Mouse (Mus musculus) stomach, postnatal 0 days (tissue): Measurements from ENCODE around the gene Chfr. TPM values are rescaled to one million over a fixed set of nuclear protein-coding genes. Genes with fewer than 3 reads are reported as not detected.
A peak's percentile ranks its signal among the peaks of the same experiment; 100 is the strongest.

Experiments used
- ATAC-seq: fragments of 200-750 bp; cut with Nextera tagmentation; 2 replicates; pipeline ENCODE4 v1.8.0; 2017; ENCODE audit not compliant: low FRiP score, low TSS enrichment
- DNase-seq: peaks from one replicate; pipeline ENCODE4 v3.0.0-alpha.2; 2016; ENCODE audit warnings: low spot score
- H3K27ac ChIP-seq: fragments of 300-500 bp; sonication (generic); replicated peaks from 2 replicates; pipeline ENCODE4 v1.5.1; 2014; ENCODE audit warnings: mild to moderate bottlenecking, control low read depth
- H3K27me3 ChIP-seq: fragments of 300-500 bp; sonication (generic); 2 replicates; pipeline ENCODE4 v1.6.1; 2014; ENCODE audit warnings: low read length; ENCODE audit not compliant: control insufficient read depth, insufficient read depth
- H3K36me3 ChIP-seq: fragments of 300-500 bp; sonication (generic); 2 replicates; pipeline ENCODE4 v1.6.1; 2014; ENCODE audit warnings: low read length, mixed read lengths; ENCODE audit not compliant: control insufficient read depth, insufficient read depth
- H3K4me1 ChIP-seq: fragments of 300-500 bp; sonication (generic); replicated peaks from 2 replicates; pipeline ENCODE4 v1.6.1; 2014; ENCODE audit warnings: antibody characterized with exemption; ENCODE audit not compliant: control insufficient read depth, insufficient read depth
- H3K4me2 ChIP-seq: fragments of 300-500 bp; sonication (generic); replicated peaks from 2 replicates; pipeline ENCODE4 v1.6.1; 2014; ENCODE audit warnings: low read depth, mild to moderate bottlenecking, control low read depth, moderate library complexity
- H3K4me3 ChIP-seq: fragments of 300-500 bp; sonication (generic); 2 replicates; pipeline ENCODE4 v1.5.1; 2014; ENCODE audit warnings: low read depth, low read length, control low read depth
- H3K9ac ChIP-seq: fragments of 300-500 bp; sonication (generic); 2 replicates; pipeline ENCODE4 v1.6.1; 2014; ENCODE audit warnings: mild to moderate bottlenecking, low read length, control low read depth, mixed read lengths
- H3K9me3 ChIP-seq: fragments of 300-500 bp; sonication (generic); 2 replicates; pipeline ENCODE4 v1.6.1; 2016; ENCODE audit warnings: low read length; ENCODE audit not compliant: control insufficient read depth
- CTCF ChIP-seq: IDR thresholded peaks from 2 replicates; pipeline ENCODE4 v1.5.1; 2016; ENCODE audit warnings: antibody characterized with exemption, low read depth, mild to moderate bottlenecking, moderate library complexity
- EP300 ChIP-seq: optimal IDR thresholded peaks from 2 replicates; pipeline ENCODE3; 2016; ENCODE audit warnings: antibody characterized with exemption
- WGBS: fragments of 180-500 bp; shearing (Covaris S2); extraction: QIAGEN DNeasy Blood & Tissue Kit; methylation state at CpG from one replicate; pipeline ENCODE4 v1.1.7; 2014; 5-methylcytosine and 5-hydroxymethylcytosine counted together
- polyA plus RNA-seq: library from polyadenylated mRNA; unstranded; fragments of >200 nt; fragmentation: Nextera tagmentation; extraction: Ambion mirVana; gene quantifications from 2 replicates; pipeline ENCODE4 v1.2.1, GENCODE M21; 2015

Gene Chfr
- polyA plus RNA-seq, 1 experiment from 2014 or later: 25.2 TPM

DNA sequence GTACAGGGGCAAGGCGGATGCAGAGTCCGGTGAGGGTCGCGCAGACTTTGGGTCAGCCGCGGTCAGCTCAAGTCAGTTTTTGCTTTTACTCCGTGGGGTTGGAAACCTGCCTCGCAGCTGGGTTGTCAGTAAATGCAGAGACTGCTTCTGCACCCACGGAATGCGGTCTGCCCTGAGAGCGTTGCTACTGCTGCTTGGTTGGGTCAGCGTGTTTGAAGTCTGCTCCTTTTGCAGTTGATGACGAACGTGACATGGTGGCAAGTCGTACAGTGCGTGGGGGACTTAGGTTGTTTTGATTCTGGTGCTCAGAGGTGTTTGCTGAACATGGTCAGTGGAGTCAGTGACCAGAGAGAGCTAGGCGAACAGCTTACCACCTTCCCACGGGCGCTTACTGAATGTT, 41.4 kb downstream of the Chfr start:
- Histone ChIP-seq H3K9me3 (no peaks in the 10 kb centered on the region), H3K27ac (peak overlapping the region; percentile 83), H3K27me3 (no peaks in the 10 kb centered on the region), H3K36me3 (no peaks in the 10 kb centered on the region), H3K4me1 (0 out of 2 replicates have a peak, but pooled peaks cover 4% of the 10 kb centered on the region), H3K4me3 (peak overlapping the region; percentile 96), H3K4me2 (peak overlapping the region; percentile 72), H3K9ac (peak overlapping the region; percentile 89)
- WGBS: 1% methylated on average over 19 of the region's 19 CpGs
- no peak for DNase-seq
- ATAC-seq: peak; percentile 24
- TF ChIP-seq EP300 (no peak), CTCF (no peak)

GRCm38 (mm10) chr5:110178628-110179027, 43.0 kb downstream of the Chfr start:
- no peaks in the 10 kb centered on the region for H3K36me3 ChIP-seq
- H3K27me3 ChIP-seq: no peaks in the 10 kb centered on the region
- H3K9ac ChIP-seq: no peak overlapping the region
- 0 out of 2 replicates have a peak, but pooled peaks cover 4% of the 10 kb centered on the region for H3K4me1 ChIP-seq
- ATAC-seq: no peak
- no peak overlapping the region for H3K4me2 ChIP-seq
- DNase-seq: no peak
- H3K27ac ChIP-seq: no peak overlapping the region
- no peak overlapping the region for H3K4me3 ChIP-seq
- no peaks in the 10 kb centered on the region for H3K9me3 ChIP-seq
- WGBS: 89% methylated on average over 2 of the region's 2 CpGs
- TF ChIP-seq CTCF (no peak), EP300 (no peak)

DNA sequence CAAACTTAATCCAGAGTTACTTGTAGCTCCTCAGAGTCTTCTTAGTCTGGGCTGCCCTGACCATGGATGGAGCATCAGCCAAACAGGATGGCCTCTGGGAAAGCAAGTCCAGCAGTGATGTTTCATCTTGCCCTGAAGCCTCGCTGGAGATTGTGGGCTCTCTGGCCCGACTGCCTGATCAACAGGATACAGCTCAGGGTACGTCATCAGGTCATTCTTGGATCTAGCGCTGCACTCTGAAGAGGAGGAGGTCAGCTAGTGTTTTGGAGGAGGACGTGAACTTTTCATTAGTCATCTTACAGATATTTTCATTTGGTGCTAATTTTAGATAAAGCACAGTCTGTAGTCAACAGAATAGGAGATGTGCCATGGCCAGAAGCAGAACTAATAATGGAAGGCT, 46.1 kb downstream of the Chfr start:
- no peak overlapping the region for H3K4me3 ChIP-seq
- no peak overlapping the region for H3K9ac ChIP-seq
- H3K9me3 ChIP-seq: no peaks in the 10 kb centered on the region
- H3K4me1 ChIP-seq: 0 out of 2 replicates have a peak, but pooled peaks cover 4% of the 10 kb centered on the region
- no peak overlapping the region for H3K27ac ChIP-seq
- ATAC-seq (no peak), DNase-seq (no peak)
- no peak overlapping the region for H3K4me2 ChIP-seq
- H3K27me3 ChIP-seq: no peaks in the 10 kb centered on the region
- peaks cover 16% of the 10 kb centered on the region for H3K36me3 ChIP-seq
- TF ChIP-seq EP300 (no peak), CTCF (no peak)
- 79% methylated on average over 5 of the region's 5 CpGs for WGBS

GRCm38 (mm10) chr5:110203164-110203895, 67.7 kb downstream of the Chfr start:
- TF ChIP-seq EP300: no peak
- peak; percentile 61 for TF ChIP-seq CTCF
- DNase-seq (no peak), ATAC-seq (no peak)
- Histone ChIP-seq H3K36me3 (peaks cover 33% of the 10 kb centered on the region), H3K4me3 (no peak overlapping the region), H3K27me3 (no peaks in the 10 kb centered on the region), H3K4me2 (no peak overlapping the region), H3K9me3 (no peaks in the 10 kb centered on the region), H3K9ac (no peak overlapping the region), H3K27ac (no peak overlapping the region), H3K4me1 (no peaks in the 10 kb centered on the region)
- WGBS: 85% methylated on average over 10 of the region's 10 CpGs

- H3K36me3 ChIP-seq: peaks cover 43% of the 10 kb centered on the region
- 85% methylated on average over 6 of the region's 6 CpGs for WGBS
Observed at GRCm38 (mm10) chr5:110204777-110205176, 69.1 kb downstream of the Chfr start.

DNA sequence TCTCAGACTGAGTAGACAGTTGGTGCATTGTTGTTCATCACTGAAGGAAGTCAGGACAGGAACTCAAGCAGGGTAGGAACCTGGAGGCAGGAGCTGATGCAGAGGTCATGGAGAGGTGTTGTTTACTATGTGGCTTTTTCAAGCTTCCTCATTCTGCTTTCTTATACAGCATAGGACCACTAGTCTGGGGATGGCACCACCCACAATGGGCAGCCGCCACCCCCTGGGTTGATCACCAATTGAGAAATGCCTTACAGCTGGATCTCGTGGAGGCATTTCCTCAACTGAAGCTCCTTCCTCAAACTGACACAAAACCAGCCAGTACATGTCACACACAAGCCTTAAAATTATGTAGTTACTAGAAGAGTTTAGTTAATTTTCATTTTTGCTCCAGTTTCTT, 75.7 kb downstream of the Chfr start:
- Histone ChIP-seq H3K27ac (no peak overlapping the region), H3K9me3 (no peaks in the 10 kb centered on the region), H3K36me3 (peaks cover 44% of the 10 kb centered on the region), H3K9ac (no peak overlapping the region), H3K4me2 (no peak overlapping the region), H3K27me3 (no peaks in the 10 kb centered on the region), H3K4me1 (no peaks in the 10 kb centered on the region), H3K4me3 (no peak overlapping the region)
- WGBS: 85% methylated on average over 2 of the region's 2 CpGs
- no peak for DNase-seq
- TF ChIP-seq CTCF: no peak
- TF ChIP-seq EP300: no peak
- no peak for ATAC-seq

More at GRCm38 (mm10) chr5:110204777-110205176, 69.1 kb downstream of the Chfr start:
- Histone ChIP-seq H3K27ac (no peak overlapping the region), H3K9ac (no peak overlapping the region), H3K27me3 (no peaks in the 10 kb centered on the region), H3K4me2 (no peak overlapping the region), H3K4me1 (no peaks in the 10 kb centered on the region), H3K9me3 (no peaks in the 10 kb centered on the region), H3K4me3 (no peak overlapping the region)
- ATAC-seq (no peak), DNase-seq (no peak)
- TF ChIP-seq EP300 (no peak), CTCF (peak; percentile 61)
